Mouse (Mus musculus): Measurements from ENCODE around the gene Gm26657. TPM values are rescaled to one million over a fixed set of nuclear protein-coding genes. Genes with fewer than 3 reads are reported as not detected.

The Gm26657 gene
- total RNA-seq, 2 experiments from 2014 or later: not detected

DNA sequence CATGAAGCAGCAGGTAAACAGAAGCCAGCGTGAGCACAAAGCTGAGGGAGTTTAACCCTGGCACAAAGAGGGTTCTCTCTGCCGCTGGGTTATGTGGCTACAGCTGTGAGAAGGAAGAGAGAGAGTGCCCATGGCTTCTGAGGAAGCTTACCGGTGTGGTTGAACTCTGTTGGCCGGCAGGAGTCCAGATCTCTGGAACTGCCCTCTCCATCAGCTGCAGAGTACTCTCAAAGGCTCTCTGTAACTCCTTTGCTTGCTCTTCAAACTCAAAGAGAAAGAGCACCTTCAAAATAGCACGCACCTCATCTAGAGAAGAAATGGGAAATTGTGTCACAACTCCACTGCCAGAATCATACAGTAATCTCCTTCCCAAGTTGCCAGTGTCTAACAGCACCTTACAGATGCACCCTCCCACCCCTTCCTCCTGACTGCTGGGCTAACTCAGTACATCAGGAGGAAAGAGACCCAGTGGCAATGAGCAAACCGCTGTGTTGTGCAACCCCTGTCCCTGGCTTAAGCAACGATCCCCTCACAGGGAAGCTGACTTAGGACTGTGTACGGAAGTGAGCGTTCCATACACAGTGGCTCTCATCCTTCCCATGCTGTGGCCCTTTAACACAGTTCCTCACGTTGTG, 17.2 kb downstream of the Gm26657 start:
- no peak for DNase-seq (ENCODE audit: low spot score)
- intact Hi-C loops (cut with DNase I): no loop called here

DNA sequence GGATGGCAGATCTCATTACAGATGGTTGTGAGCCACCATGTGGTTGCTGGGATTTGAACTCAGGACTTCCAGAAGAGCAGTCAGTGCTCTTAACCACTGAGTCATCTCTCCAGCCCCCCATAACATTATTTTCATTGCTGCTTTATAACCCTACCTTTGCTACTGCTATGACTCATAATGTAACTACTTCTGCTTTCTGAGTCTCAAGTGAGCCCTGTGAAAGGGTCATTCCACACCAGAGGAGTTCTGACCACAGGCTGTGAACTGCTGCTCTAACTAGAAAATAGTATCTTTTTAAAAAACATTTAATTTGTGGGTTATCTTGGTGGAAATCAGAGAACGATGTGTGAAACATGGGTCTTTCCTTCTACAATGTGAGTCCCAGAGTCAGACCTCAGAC, 17.8 kb downstream of the Gm26657 start:
- no peak for DNase-seq (ENCODE audit: low spot score)
- intact Hi-C loops (cut with DNase I): no loop called here

DNA sequence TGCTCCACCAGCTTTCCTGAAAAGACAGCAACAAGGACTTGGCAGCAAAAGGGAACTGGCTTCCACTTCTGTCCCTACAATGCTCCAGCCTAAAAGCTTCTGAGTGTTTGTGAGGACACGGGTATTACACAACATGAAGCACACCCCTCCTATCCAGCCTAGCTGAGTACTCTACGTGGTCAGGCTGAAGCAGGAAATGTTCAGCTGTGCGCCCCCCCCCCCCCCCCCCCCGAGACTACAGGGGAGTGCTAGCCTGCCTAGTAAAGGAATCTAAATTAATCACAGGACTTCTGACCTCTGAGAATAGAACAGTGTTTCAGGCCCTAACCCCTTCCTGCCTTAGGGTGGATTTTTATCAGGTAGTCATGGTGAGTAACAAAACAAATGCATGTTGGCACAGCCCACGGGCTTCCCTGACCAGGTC, 28.0 kb downstream of the Gm26657 start:
- intact Hi-C loops (cut with DNase I): no loop called here
- DNase-seq (ENCODE audit: low spot score): peak; percentile 15

DNA sequence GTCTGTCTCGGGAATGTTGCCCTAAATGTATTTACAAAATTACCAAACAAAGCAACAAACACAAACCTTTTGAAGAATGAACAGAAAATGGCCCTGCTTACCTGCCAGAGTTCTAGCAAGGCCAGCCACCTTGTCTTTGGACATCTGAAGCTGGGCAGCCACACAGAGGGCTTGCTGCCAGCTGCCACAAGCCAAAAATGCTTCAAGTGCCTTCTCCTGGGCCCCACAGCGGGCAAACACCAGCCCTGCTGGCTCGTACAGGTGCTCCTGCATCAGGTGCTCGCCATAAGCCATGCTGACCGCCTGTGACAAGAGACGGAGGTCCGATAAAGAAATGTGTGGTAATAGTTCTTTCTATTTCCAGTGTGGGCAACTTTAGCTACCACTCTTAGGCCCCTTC, 29.0 kb downstream of the Gm26657 start:
- peak; percentile 10 for DNase-seq (ENCODE audit: low spot score)
- intact Hi-C loops (cut with DNase I): no loop called here

DNA sequence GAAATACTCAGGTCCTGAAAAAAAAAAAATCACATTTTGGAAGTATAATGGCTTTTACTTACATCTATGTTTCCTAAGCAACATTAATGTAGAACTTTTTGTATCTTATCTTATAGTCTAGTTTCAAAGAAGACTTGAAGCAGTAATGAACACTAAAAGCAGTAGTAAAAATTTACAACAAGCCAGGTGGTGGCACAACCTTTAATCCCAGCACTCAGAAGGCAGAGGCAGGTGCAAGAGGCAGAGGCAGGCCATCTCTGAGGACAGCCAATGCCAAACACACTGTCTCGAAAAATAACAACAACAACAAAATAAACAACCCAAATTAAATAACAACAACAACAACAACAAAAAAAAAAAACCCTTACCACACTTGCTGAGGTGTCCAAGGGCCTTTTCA, 31.2 kb downstream of the Gm26657 start:
- intact Hi-C loops (cut with DNase I): no loop called here
- no peak for DNase-seq (ENCODE audit: low spot score)

Other genes starting within 250 kb of the Gm26657 start
- not detected for gene Actl7b, start 1.4 kb downstream of the Gm26657 start, total RNA-seq (2021)
- gene Actl7a, start 3.3 kb downstream of the Gm26657 start, total RNA-seq (2021): not detected
- 10 to 100 TPM; 15.8 to 23.0 TPM for gene Elp1, start 62.3 kb downstream of the Gm26657 start, total RNA-seq (2021)
- gene Fam206a, start 62.3 kb downstream of the Gm26657 start, total RNA-seq (2021): 1 to 10 TPM; 2.2 TPM
- gene Ctnnal1, start 125.1 kb downstream of the Gm26657 start, total RNA-seq (2021): 10 to 100 TPM; 24.1 to 25.1 TPM
- gene Tmem245, start 207.4 kb downstream of the Gm26657 start, total RNA-seq (2021): 10 to 100 TPM; 56.5 to 58.1 TPM